Mouse (Mus musculus) testis, adult 2 months (tissue): ENCODE measurements around the gene Rabgef1. TPM values are rescaled to one million over a fixed set of nuclear protein-coding genes. Genes with fewer than 3 reads are reported as not detected.

ENCODE experiments used
- H3K27ac ChIP-seq: fragments of 200-500 bp; 2 replicates; pipeline ENCODE4 v1.5.1; 2012; ENCODE audit warnings: low read depth, low read length; ENCODE audit not compliant: control insufficient read depth, insufficient read depth
- H3K27me3 ChIP-seq: fragments of 200-500 bp; 2 replicates; pipeline ENCODE4 v1.6.1; 2012; ENCODE audit warnings: mild to moderate bottlenecking, low read length, moderate library complexity; ENCODE audit not compliant: control insufficient read depth, insufficient read depth
- H3K36me3 ChIP-seq: fragments of 200-500 bp; 2 replicates; pipeline ENCODE4 v1.6.1; 2012; ENCODE audit warnings: mild to moderate bottlenecking, low read length; ENCODE audit not compliant: control insufficient read depth, insufficient read depth
- H3K4me1 ChIP-seq: fragments of 200-500 bp; 2 replicates; pipeline ENCODE4 v1.6.1; 2012; ENCODE audit warnings: low read length; ENCODE audit not compliant: control insufficient read depth, insufficient read depth
- H3K4me3 ChIP-seq: fragments of 200-500 bp; 2 replicates; pipeline ENCODE4 v1.5.1; 2012; ENCODE audit warnings: low read depth, mild to moderate bottlenecking, low read length, moderate library complexity, mixed read lengths; ENCODE audit not compliant: control insufficient read depth
- CTCF ChIP-seq: fragments of 200-500 bp; IDR thresholded peaks from 2 replicates; pipeline ENCODE4 v1.5.1; 2012; ENCODE audit warnings: low read depth, mild to moderate bottlenecking, inconsistent platforms, low read length, moderate library complexity; ENCODE audit not compliant: control insufficient read depth, insufficient read depth, insufficient replicate concordance
- POLR2A ChIP-seq: fragments of 200-500 bp; IDR thresholded peaks from 2 replicates; pipeline ENCODE4 v1.6.1; 2012; ENCODE audit warnings: low read depth, mild to moderate bottlenecking, inconsistent platforms, low read length, moderate library complexity; ENCODE audit not compliant: control insufficient read depth
- polyA plus RNA-seq: library from polyadenylated mRNA; depleted of rRNA; stranded (reverse); fragments of >200 nt; gene quantifications from 2 replicates; pipeline ENCODE4 v1.2.3, GENCODE M21; 2012

Rabgef1 gene
- polyA plus RNA-seq, 1 experiment: 8.0 TPM

DNA sequence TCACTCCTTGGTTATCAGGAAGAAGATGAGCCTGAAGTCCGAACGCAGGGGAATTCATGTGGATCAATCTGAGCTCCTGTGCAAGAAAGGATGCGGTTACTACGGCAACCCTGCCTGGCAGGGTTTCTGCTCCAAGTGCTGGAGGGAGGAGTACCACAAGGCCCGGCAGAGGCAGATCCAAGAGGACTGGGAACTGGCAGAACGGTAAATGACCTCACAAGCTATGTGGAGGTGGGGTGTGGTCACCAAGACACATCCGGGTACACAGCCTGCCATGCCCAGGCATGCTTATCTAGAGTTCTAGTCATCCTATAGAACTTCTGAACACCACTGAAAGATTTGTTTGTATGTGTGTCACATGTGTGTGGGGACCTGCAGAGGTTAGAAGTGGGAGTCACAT lies 15.8 kb downstream of the Rabgef1 start:
- Histone ChIP-seq H3K27me3 (no peaks in the 10 kb centered on the region), H3K36me3 (peaks cover 1% of the 10 kb centered on the region; the same call in 1 of the 2 replicates), H3K4me1 (no peaks in the 10 kb centered on the region), H3K4me3 (no peak overlapping the region), H3K27ac (no peak overlapping the region)
- TF ChIP-seq POLR2A (no peak), CTCF (no peak)

DNA sequence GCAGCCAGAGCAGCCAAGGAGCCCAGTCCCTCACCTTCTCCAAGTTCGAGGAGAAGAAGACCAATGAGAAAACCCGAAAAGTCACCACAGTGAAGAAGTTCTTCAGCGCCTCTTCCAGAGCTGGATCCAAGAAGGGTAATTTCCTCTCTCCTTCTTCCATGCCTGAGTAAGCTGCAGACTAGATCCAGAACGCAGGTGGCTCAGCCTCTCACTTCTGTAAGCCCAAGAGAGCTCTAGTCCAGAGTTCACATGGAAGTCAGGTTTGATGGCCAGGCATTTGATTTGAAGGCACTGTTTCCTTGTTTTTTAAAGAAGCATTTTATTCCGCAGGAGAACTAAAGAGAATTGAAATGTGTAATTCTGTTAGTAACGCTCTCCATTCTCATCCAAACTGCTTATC lies 19.3 kb downstream of the Rabgef1 start:
- H3K27me3 ChIP-seq: no peaks in the 10 kb centered on the region
- no peak for TF ChIP-seq CTCF
- no peak for TF ChIP-seq POLR2A
- peaks cover 1% of the 10 kb centered on the region; the same call in 1 of the 2 replicates for H3K36me3 ChIP-seq
- no peak overlapping the region for H3K4me3 ChIP-seq
- no peaks in the 10 kb centered on the region for H3K4me1 ChIP-seq
- no peak overlapping the region for H3K27ac ChIP-seq

DNA sequence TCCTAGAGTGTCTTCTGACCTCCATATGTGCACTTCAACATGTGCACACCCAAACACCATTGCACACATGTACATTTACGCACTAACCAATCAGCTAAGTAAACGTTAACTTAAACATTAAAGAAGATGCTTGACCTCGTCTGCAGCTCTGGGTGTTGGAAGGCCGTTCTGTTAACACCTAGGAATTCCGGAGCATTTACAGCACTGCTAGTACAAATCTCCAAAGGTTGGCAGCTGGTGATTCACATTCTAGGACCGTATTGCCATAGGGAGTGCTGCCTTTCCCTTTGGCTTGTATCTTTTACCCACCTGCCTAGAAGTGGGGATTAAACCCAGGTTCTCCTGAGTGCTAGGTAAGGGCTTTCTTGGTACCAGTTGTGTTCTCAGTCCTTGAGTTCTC lies 20.3 kb downstream of the Rabgef1 start:
- no peak overlapping the region for H3K27ac ChIP-seq
- no peaks in the 10 kb centered on the region for H3K4me1 ChIP-seq
- H3K27me3 ChIP-seq: no peaks in the 10 kb centered on the region
- H3K36me3 ChIP-seq: peaks cover 1% of the 10 kb centered on the region; the same call in 1 of the 2 replicates
- TF ChIP-seq POLR2A (no peak), CTCF (no peak)
- no peak overlapping the region for H3K4me3 ChIP-seq

DNA sequence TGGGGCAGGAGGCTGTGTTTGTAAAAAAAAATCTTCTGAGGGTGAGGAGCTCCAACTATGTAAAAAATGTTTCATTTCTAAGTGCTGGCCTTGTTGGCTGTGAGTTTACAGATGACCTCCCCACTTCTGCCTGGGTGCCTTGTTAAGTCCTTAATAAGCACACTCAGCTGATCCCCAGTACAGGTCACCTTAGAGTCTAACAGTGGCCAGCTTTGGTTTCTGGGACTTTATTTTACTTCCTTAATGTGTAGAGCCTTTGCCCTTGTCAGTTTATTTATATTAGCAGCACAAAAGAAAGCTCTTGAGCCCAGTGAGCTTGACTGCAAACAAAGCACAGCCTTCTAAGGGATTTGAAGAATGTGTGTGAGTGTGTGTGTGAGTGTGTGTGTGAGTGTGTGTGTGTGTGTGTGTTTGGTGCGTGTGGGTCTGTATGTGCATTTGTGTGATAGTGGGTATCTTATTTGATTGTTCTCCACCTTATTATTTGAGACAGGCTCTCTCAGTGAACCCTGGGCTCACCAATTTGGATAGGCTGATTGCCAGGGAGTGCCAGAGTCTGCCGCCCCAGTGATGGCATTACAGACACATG lies 20.9 kb downstream of the Rabgef1 start:
- no peak for TF ChIP-seq POLR2A
- no peak for TF ChIP-seq CTCF

DNA sequence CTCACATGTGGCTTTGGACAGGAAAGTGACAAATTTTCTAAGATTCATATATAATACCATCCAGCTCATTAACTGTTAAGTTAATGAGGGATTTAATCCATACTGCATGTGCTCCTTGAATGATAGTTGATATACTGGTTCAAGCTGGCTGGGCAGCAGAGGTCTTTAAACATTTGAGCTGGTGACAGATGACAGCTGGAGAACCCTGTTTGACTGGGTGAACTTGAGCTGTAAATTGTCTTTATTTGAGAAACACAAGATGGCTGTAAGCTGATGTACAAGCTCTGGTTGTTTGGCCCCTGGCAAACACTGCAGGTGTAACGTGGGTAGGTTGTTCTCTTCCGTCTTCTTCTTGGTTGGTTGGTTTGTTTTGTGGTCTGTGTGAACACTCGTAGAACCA lies 22.2 kb downstream of the Rabgef1 start:
- Histone ChIP-seq H3K4me1 (no peaks in the 10 kb centered on the region), H3K27ac (no peak overlapping the region), H3K4me3 (no peak overlapping the region), H3K36me3 (peaks cover 1% of the 10 kb centered on the region; the same call in 1 of the 2 replicates), H3K27me3 (no peaks in the 10 kb centered on the region)
- TF ChIP-seq CTCF (no peak), POLR2A (no peak)

More for the DNA sequence above, 20.9 kb downstream of the Rabgef1 start:
- H3K4me3 ChIP-seq: no peak overlapping the region
- H3K4me1 ChIP-seq: no peaks in the 10 kb centered on the region
- H3K27ac ChIP-seq: no peak overlapping the region
- peaks cover 1% of the 10 kb centered on the region; the same call in 1 of the 2 replicates for H3K36me3 ChIP-seq
- no peaks in the 10 kb centered on the region for H3K27me3 ChIP-seq

DNA sequence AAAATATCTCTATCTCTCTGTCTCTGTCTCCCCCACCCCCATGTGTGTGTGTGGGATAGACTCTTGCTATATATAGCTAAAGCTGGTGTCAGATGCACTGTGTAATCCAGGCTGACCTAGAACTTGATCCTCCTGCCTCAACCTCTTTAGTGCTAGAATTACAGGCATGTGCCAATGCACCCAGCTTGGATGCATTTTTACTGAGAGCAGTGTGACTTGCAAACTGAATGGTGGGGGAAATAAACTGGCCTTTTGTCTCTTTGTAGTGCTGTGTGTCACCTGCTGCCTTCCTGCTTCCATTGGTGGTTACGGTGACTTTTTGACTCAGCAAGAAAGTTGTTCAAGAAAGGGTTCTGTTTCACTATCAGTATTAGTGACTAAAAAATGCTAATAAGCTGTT lies 24.7 kb downstream of the Rabgef1 start:
- Histone ChIP-seq H3K4me3 (no peak overlapping the region), H3K27me3 (no peaks in the 10 kb centered on the region), H3K36me3 (no peaks in the 10 kb centered on the region; the same call in 1 of the 2 replicates), H3K4me1 (no peaks in the 10 kb centered on the region), H3K27ac (no peak overlapping the region)
- TF ChIP-seq POLR2A: no peak
- TF ChIP-seq CTCF: no peak

DNA sequence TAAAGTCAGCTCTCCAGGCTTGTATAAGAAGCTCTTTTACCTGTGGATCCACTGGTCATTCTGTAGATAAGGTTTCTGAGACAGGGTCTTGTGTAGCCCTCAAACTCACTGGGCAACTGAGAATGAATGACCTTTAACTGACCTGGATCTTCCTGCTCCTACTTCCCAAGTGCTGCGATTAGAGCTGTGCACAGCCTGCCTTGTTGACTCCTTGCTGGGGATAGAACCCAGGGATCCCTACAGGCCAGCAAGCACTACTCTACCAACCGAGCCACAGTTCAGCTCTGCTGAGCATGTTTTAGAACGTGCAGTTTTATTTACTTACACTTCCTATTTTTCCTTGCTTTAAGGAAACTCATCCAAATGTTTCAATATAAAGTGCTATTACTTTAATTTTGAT lies 25.9 kb downstream of the Rabgef1 start:
- Histone ChIP-seq H3K4me3 (no peak overlapping the region), H3K27ac (no peak overlapping the region), H3K36me3 (no peaks in the 10 kb centered on the region; the same call in 1 of the 2 replicates)

DNA sequence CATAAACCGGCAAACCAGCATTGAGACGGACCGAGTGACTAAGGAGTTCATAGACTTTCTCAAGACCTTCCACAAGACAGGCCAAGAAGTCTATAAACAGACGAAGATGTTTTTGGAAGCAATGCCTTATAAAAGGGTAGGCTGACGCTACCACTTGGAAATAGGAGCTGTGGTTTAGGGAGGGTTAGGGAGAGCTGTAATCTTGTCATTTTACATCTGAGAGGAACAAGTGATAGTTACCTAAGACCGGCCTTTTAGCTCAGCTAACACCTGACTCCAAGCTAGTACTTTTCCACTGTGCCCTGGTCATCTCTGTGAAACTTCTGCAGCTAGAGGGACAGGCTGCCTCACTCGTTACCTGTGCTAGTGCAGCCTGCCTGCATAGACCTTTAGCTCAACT lies 26.4 kb downstream of the Rabgef1 start:
- Histone ChIP-seq H3K4me3 (no peak overlapping the region), H3K36me3 (no peaks in the 10 kb centered on the region; the same call in 1 of the 2 replicates), H3K27me3 (no peaks in the 10 kb centered on the region), H3K4me1 (no peaks in the 10 kb centered on the region), H3K27ac (no peak overlapping the region)
- TF ChIP-seq POLR2A (no peak), CTCF (no peak)

More for the DNA sequence above, 25.9 kb downstream of the Rabgef1 start:
- no peaks in the 10 kb centered on the region for H3K4me1 ChIP-seq
- H3K27me3 ChIP-seq: no peaks in the 10 kb centered on the region
- no peak for TF ChIP-seq POLR2A
- TF ChIP-seq CTCF: no peak
